Mouse (Mus musculus): ENCODE data around the gene Il17rc.

GRCm38 (mm10) chr6:113473715-113474114 lies 2.5 kb downstream of the Il17rc start:
- TF ChIP-seq EP300 (optimal IDR thresholded peaks at IDR 0.05) (no peak), CTCF (IDR thresholded peaks at IDR 0.05; ENCODE audit: low read depth) (no peak)
